Mouse (Mus musculus): ENCODE data around the gene Paqr7.

DNA sequence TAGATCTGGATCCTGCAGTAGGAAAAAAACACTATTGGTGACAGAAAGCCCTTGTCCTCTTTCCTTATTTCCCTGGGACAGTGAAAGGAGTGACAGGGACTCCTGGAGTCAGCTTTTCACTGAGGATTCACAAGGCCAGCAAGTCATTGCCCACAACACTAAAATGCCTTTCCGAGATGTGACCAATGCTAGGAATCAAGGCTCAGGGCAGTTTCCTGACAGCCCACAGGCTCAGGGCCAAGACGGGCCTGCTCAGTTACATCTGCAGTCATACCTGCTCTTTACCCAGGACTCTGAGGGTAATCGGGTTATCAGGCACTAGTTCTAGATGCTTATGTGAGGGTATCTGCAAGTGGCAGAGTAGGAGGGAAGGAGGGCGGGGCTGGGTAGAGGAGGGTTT is 26.9 kb downstream of the Paqr7 start:
- TF ChIP-seq CTCF (IDR thresholded peaks at IDR 0.05; ENCODE audit: borderline replicate concordance, insufficient read depth, low read length), result no peak
- TF ChIP-seq POLR2A (IDR thresholded peaks at IDR 0.05; ENCODE audit: low read depth, low read length), result no peak
